Mouse (Mus musculus): ENCODE results near the gene Ccn5.

DNA sequence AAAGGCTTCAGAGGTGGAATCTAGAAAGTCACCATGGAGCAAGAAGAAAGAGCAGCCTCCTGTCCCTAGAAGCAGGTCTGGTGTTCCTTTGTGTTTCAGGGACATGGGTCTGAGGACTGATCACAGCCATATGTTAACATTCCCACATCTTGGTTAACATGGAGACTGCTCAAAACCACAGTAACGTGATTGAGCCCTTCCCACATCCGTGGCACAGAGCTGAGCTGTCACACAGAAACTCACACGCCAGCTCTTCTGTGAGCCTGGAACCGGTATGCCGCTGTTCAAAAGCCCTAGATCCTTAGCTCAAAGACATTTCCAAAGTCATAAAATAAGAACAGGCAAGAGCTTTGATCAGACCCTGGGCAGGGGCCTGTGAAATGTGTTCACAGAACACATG, 19.3 kb upstream of the Ccn5 start:
- TF ChIP-seq CTCF (IDR thresholded peaks at IDR 0.05), result no peak
- no peak for TF ChIP-seq EP300 (IDR thresholded peaks at IDR 0.05)

Measured in lung, postnatal 0 days (tissue).